Mouse (Mus musculus) megakaryocyte-erythroid progenitor cell, adult 5 weeks (primary cell): ENCODE data around the gene Gon7. TPM values are rescaled to one million over a fixed set of nuclear protein-coding genes. Genes with fewer than 3 reads are reported as not detected.

Experiments used
- polyA plus RNA-seq: library from polyadenylated mRNA; stranded (reverse); fragments of >175 nt; gene quantifications from 2 replicates; pipeline ENCODE4 v1.2.3, GENCODE M21; 2012

Gon7 gene
- 19.3 and 26.9 TPM in 2 replicates for polyA plus RNA-seq

DNA sequence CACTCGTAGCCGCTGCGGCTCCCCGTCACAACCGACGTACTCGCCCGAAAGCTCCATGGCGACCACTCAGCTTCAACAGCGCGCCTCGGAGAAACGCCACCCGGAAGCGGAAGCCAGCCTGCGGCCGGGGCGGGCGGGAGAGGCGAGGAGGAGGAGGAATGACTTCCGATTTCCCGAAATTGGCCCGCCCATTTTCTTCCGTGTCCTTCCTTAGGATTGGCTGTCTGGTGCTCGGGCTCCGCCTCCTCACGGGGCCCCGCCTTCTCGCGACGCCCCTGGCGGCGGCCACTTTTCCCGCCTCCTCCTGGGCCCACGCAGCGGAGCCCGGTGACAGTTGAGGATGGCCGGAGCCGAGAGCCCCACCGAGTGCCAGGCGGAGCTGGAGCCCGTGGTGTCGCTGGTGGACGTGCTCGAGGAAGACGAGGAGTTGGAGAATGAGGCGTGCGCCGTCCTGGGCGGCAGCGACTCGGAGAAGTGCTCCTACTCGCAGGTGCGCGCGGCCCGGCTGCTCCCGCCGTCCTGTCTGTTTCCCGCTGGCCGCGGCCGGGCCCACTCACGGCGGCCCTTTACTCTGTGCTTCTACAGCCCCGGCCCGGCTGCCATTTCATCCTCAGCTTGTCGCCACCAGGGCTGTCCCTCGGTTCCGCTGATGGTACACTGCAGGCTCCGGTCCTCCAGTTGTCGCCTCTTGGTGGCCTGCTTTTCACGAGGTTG is at the start of gene Gon7, which contains the start of the genes Gm28051 and Ubr7:
Gene Gon7, minus strand, starts transcription at position 115 of the 714 bp plus-strand sequence.
Gene Gm28051, minus strand, starts transcription at position 77 of the 714 bp plus-strand sequence.
Gene Ubr7, plus strand, starts transcription at position 279 of the 714 bp plus-strand sequence.

DNA sequence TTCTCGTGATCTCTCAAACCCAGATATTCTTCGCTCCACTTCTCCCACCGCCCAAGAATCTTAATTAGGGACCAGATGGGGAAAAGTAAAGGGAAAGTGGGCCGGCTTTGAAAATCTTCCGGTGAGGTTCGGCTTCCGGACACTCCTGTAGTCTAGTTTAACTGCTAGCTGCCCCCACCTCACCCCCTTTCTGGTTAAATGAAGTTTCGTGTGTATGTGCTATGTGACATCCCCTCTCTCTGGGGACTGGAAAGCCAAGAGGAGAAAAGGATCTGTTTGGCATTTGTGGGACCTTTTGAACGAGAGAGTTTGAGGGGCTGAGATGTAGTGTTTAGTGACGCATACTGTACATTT is 777 bp upstream of the Gon7 start, which contains the start of gene Gm20604:
Gene Gm20604, minus strand, starts transcription at position 270 of the 354 bp plus-strand sequence.

DNA sequence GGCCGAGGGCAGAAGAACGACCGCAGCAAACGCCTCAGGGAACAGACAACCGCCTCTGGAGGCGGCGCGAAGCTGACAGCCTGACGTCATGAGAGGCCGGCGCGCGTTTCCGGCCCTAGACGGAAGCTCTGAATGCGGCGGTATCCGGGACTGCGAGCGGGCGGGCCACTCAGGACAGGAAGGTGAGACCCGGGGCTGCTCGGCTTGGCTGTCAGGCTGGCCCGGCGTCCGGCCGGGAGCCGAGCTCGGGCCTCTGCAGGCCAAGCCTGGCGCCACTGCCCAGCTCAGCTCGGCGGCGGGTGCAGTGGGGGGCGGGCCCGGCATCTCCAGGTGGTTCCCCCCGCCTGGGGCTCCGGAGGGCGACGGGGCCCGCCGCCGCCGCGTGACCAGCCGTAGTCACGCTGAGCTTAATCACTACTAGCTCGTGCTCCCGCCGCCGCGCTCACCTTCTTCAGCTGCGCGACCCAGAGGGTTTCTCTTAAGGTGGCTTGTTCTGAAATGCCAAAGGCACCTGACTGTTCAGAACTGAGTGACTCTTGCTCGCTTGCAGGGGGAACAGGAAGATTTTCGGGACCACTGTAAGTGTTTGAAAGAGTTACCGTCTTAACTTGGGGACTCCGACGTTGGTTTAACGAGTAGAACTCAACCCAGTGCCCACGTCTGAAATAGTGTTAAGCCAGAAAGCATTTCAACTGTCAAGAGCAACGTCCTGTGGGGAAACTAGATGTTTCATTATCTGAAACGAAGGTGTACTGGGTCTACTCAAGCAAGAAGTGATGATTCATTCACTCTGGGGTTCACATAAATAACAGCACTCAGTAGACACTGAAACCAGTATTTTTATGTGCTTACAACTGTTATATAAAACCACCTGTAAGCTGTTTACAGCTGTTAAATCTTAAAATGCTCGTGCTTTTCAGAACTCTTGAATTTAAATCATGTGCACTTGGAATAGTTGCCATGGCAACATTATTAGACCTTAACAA is 13.7 kb downstream of the Gon7 start, which contains the start of the genes Moap1 and Tmem251:
Gene Moap1, minus strand, starts transcription at position 73 of the 986 bp plus-strand sequence.
Gene Tmem251, plus strand, starts transcription at position 174 of the 986 bp plus-strand sequence.

DNA sequence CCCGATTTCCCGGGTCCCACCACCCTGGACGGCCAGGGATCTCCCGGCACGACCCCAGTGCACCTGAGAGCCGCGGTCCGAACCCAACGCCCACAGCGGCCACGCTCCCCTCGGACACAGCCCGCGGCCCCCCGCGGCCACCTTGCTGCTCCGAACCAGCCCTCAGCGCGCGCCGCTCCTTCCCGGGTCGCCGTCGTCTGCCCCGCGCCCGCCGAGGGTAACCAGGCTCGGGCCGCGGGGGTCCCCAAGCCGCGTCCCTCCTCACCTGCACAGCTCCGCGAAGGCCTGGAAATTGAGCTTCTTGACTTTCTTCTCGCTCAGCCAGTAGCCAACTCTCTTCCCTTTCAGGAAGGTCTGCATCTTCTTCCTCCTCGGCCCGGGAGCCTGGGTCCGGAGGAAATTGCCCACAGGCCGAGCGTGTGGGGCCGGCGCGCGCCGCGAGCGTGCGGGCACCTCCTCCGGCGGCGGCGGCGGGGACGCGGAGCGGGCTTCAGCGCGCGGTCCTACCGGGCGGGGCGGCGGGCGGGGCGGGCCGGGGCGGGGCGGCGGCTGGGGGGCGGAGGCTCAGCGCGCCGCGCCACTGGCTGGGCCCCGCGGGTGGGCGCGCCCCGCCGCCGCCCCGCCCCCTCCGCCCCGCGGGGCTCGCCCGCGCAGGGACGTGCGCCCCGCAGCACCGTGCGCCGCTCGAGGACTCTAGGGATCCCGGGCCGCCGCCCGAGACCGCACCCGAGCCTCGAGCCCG is 53.0 kb downstream of the Gon7 start, which contains the start of gene Itpk1:
Gene Itpk1, minus strand, starts transcription at position 474 of the 742 bp plus-strand sequence.

Other genes starting within 250 kb of the Gon7 start
- gene Chga, start 202.8 kb downstream of the Gon7 start, polyA plus RNA-seq = 0.14 and 0.23 TPM in 2 replicates
- 38.1 and 45.0 TPM in 2 replicates for gene Itpk1, start 52.9 kb downstream of the Gon7 start, polyA plus RNA-seq
- gene Moap1, start 14.1 kb downstream of the Gon7 start, polyA plus RNA-seq = 2.3 and 2.6 TPM in 2 replicates
- gene Tmem251, start 14.0 kb downstream of the Gon7 start, polyA plus RNA-seq = 1.9 and 2.5 TPM in 2 replicates
- 2.5 TPM in 1 of 2 replicates, not detected in the other for gene Gm28051, start within 50 bp of the Gon7 start, polyA plus RNA-seq
- 18.5 and 21.5 TPM in 2 replicates for gene Ubr7, start 164 bp upstream of the Gon7 start, polyA plus RNA-seq
- gene Gm20604, start 869 bp upstream of the Gon7 start, polyA plus RNA-seq = 2.3 and 2.7 TPM in 2 replicates
- 2.5 and 2.7 TPM in 2 replicates for gene Btbd7, start 120.7 kb upstream of the Gon7 start, polyA plus RNA-seq
- not detected in 2 replicates for gene Cox8c, start 141.5 kb upstream of the Gon7 start, polyA plus RNA-seq
- gene Unc79, start 191.1 kb upstream of the Gon7 start, polyA plus RNA-seq = 0.04 TPM in 1 of 2 replicates, not detected in the other